Mouse (Mus musculus) lung, adult 18-20 months (tissue): ENCODE results near the gene Scrn2.
A peak's percentile ranks its signal among the peaks of the same experiment; 100 is the strongest.

Experiments used
- DNase-seq, 2 experiments: peaks; one replicate each; pipeline ENCODE4 v3.0.0; 2022; ENCODE audit warnings: mixed read lengths in 2 of 2

Gene Scrn2

DNA sequence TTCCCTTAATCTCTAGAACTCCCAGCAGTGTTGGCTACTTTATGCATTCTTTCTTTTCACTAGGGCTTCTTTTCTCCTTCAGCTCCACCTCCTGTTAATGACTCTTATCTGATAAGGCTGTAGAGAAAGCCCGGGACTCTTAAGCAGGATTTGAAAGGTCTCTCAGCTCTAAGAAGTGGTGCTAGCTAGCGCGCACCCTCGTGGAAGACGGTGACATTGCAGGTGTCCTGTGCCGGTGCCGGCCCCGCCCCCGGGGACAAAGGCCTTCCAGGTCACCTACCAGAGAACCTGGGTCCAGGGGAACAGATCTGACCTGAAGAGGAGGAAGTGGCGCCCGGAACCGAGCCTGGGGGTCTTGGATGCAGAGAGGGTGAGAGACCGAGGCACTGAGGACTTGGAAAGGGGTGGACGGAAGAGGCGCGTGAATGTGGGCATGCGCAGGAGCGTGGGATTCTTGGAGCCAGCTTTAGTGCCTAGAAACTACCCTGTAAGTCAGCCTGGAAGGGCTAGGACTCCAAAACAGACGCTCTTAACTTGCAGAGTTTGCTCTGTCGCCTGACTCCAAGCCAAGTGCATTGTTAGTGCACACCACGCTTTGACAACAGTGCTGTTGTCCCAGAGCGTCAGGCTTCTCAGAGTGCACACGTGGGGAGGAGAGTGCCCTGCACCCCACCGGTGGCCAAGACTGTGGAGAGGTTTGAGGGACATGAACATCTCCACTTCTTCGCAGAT lies at the start of gene Scrn2:
Gene Scrn2, plus strand, starts transcription at position 253 of the 732 bp plus-strand sequence.
- peak; percentile 84 to 88 for DNase-seq

DNA sequence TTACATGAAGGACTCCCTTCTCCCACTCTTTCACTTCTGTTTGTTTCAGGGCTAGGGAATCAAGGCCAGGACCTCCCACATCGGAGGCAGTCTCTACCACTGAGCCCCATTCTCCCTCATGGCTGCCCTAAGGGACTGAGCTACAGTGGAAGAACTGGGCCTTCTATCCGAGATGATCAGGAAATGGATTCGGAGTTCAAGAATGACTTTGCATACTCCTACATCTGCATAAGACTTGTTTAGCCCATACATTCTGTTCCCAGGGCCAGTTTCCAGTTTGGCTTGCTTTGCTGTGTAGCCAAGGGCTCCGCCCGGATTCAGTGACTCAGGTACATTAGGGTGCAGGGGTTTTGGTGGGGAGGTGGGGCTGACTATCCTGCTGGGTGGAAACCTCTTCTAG lies 49.7 kb upstream of the Scrn2 start:
- DNase-seq, result no peak

DNA sequence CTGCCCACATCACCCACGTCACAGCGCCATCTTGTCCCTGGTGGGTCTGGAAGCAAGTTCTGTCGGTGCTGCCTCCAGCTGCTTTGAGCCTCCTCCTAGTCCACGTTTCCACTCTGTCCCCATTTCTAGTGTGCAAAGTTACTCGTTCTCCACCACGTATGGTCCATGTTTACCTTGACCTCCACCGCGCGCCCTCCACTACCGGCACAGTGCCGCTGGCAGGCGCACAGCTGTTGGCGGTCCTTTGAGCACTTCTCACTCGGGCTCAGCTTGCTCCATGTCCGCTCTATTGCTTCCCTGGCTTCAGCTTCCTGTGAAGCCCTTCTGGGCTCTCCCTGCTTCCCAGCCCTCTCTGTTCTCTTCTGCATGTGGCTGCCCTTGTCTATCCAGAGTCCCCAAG lies 48.3 kb upstream of the Scrn2 start:
- no peak for DNase-seq

DNA sequence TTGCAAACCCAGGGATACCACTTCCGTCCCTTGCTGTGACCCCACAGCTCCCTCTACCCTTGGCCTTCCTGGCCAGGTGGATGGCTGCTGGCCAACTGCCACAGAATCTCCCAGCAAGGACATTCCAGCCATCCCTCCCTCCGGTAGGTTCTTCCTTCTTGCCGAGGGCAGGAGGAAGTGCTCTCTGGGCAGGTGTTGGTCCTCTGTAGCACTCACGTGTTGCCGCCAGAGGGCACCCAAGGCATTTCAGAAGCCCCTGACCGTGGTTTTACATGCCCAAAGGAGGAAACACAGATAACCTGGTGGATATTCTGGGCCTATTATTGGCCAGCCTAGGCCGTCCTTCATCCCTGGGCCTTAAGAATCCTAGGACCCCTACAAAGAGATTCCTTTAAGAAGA lies 47.4 kb upstream of the Scrn2 start:
- peak; percentile 81 to 82 for DNase-seq

DNA sequence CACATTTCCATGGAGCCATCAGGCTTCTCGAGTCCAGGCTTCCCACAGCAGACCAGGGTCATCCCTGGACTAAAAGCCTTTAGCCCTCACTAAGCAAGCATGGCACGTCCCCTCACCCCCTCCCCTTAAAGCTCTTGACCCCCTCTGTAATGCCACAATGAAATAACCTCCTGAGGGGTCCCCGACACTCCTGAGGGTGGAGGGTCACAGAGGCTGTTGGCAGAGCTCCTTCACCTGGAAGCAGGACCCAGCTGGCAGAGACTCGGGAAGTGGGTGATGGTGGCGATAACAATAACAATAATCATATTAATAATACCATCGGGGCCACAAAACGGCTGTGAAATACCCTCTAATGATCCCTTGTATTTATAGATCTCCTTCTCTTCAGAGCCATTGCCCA lies 46.9 kb upstream of the Scrn2 start, which contains the start of gene Sp2:
Gene Sp2, minus strand, starts transcription at position 101 of the 400 bp plus-strand sequence.
- DNase-seq, result no peak

DNA sequence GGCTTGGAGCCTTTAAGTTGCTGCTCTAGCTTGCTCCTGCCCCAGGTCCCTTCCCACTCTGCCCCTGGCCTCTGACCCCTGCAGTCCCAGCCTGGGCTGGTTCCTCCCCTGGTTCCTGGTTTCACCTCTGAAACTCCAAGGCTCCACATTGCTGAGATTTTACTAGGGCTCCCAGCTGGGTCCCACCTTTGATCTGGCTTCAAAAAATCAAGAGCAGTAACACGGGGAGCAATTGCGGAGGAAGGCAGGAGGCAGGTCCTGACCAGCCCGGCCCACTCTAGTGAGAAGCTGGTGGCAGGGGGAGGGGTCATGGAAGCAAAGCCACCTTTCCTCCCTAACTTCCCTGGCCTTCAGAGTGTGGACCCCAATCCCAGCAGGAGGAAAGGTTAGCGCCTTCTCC lies 44.8 kb upstream of the Scrn2 start:
- DNase-seq, result no peak

DNA sequence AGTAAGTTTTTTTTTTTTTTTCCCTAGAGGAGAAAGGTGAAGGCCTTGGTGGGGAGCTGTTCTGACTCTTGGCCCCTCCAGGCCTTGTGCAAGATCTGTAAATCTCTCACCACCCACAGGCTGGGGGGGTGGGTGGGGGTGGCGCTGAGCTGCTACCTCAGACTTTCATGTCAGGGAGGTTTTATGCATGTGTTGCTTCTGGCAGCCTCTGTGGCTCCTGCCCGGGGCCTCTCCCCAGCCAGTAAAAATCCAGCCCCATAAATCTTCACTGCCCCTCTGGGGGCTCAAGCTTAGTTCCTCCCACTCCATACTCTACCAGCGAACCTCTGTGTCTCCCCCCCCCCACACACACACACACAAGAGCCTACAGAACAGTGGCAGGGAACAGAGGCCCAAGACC lies 43.3 kb upstream of the Scrn2 start:
- DNase-seq, result no peak

DNA sequence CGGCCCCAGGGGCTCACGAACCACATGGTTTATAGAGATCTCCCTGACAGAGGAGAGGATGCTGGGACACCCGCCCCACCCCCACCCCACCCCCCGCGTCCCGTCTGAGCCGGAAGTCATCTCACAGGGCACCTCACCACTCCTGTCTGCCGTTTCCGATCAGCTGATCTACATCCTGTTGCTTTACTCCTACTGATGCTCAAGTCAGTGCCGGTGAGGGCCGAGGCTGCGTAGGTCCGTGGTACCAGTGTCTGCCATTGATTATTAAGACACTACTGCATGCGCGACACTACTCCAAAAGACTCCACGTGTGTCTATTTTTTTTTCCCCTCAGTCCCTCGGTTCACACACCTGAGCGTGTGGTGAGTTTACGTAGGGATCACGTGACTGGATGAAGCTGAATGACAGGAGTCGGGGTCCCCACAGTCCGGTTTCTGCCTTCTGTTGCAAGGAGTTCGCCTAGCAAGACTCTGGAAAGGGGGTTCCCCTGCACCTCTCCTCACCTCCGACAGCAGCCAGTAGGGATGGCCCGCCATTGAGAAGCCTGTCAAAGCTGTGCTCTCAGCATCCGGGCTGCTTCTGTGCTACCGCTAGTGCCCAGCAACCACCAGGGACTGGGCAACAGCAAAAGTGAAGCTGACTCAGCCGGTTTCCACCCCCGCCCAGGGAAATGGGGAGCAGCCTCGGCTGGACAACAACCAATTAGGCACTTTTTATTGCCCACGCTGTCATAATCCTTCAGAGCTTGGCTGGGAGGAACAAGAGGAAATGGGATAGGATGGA lies 41.7 kb upstream of the Scrn2 start:
- DNase-seq, result no peak

GRCm38 (mm10) chr11:96991501-96991900 lies 38.2 kb upstream of the Scrn2 start:
- no peak for DNase-seq

DNA sequence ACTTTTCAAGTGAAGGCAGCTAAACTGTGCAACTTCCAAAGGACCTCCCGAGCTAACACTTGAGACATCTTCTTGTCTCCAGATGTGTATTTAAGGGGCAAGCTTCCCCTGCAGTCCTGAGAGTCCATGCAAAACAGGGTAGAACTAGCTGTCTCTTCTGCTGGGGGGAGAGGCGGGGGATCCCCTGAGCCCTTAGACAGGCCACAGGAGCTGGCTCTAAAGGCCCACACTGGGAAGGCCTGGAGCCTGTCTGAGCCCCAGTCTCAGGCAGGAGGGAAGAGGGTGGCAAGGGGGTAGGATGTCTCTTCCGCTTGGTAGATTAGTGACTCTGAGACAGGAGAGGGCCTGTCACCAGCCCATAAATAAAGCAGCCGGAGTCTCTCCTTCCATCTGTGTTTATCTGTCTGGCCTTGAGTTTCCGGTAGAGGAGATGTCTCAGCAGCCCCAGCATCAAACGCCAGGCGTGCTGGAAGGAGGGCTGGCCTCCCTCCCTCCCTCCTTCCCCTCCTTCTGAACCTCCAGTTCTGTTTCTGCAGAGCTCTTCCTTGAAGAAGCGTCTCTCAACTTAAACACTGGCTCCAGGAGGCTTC lies 36.9 kb upstream of the Scrn2 start:
- DNase-seq, result no peak

DNA sequence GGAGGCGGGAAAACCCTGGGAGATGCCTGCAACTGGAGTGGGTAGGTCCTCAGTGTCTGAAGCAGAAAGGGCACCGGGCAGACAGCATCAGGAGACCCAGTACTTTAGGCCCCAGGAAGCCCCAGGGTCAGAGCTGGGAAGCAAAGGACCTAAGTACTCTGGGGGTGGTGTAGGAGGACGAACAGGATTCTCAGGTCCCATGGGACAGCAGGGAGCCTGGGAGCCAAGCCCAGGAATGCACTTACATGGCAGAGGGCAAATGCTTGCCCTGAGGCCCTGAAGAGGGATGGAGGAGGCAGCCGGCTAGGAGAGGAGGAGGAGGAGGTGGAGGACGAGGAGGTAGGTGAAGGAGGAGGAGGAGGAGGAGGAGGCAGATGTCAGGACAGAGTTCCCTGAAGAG lies 34.7 kb upstream of the Scrn2 start:
- no peak for DNase-seq

- DNase-seq, result no peak
Measured at GRCm38 (mm10) chr11:96995836-96996772, 33.6 kb upstream of the Scrn2 start.

GRCm38 (mm10) chr11:96996773-96997379 lies 32.9 kb upstream of the Scrn2 start:
- no peak for DNase-seq

DNA sequence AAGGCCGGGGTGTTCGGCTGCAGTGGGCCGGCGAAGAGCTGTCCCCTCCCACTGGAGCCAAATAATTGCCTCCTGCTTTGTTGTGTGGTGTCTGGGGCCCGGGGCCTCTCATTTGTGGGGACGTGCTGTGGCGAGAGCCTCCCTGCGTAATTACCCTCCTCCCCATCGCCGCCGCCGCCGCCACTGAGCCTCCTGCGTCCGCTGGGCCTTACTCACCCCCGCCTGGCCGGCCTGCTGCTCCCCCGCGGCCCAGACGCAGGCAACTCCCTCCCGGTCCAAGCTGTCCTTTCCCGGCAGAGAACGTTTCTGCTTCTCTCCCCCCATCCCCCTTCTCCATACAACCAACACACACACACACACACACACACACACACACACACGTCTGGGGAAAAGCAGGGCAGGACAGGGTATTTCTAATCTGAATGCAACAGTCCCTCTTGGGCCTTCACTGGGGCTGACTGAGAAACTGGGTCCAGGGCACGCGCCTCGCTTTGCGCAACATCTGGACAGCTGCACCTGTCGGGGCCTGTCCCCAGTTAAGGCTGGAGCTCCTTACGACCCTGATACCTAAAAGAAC lies 32.3 kb upstream of the Scrn2 start:
- no peak for DNase-seq

DNA sequence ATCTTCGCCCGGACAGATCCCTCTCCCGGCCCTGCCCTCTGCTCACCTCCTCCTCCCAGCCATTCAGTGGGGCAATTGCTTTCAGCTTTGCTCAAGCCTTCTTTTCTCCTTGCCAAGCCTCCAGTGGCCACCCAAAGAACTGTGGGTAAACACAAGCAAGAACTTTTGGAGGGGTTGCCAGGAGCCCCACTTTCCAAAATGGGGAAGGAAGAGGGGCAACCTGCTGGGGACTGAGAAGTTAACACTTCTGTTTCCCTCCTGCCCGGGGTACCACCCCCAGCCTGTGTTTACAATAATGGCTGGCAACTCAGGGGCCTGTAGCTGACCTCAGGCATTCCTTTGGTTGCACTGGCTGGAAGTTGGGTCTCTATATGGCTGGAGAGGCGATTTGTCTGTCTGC lies 26.6 kb upstream of the Scrn2 start:
- no peak for DNase-seq

DNA sequence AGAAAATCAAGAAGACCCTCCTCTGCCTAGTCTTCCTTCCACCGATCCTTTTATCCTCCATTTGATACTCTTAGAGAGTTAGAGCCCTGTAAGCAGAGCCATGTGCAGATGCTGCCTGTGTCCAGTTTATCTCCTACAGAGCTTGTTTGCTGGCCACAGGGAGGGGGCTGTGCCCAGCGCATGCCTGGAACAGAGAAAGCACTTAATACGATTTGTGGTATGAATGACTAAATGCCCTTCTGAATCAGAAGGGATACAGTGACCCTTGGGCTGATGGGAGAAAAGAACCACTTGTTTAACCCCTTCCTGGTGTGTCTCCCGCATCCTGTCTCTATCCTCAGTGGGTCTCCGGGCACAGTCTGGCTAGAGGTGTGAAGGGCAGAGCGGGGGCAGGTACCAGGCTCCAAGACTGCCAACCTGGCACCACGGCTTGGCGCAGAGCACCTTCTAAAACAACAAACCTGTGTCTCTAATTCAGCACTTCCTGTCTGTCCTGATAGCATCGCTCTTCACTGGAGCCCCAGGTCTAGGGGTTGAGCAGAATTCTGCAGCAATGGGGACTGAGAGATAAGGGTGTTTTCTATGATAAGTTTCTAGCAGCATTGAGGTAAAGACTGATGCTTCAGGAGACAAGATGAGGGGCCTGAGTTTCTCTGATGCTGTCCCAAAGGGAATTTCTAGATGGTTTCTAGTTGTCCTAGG lies 22.5 kb upstream of the Scrn2 start:
- DNase-seq, result no peak

DNA sequence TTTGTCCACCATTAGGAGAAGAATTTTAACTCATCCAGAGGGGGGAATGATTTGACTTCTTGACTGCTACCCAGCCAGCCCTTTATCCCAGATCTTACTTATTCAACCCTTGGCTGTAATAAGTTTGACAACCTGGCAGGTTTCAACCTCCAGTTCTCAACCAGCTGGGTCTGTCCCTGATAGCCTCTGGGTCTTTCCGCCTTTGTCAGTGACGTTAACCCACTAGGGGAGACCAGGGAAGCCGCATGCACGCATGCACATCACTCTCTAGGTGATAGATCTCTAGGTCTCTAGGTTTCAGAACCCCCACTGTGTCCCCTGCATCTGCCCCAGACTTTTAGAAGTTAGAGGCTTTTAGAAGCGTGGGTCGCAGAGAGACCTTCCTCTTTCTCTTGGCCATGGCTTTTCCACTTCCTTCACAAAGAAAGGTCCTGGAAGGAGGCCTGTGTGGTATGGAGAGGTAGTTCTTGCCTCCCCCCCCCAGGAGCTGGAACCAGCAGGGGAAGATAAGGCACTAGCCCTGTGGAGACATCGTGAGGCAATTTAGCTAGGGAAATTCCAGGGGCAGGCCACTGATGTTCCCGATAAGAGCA lies 20.4 kb upstream of the Scrn2 start:
- DNase-seq, result no peak

DNA sequence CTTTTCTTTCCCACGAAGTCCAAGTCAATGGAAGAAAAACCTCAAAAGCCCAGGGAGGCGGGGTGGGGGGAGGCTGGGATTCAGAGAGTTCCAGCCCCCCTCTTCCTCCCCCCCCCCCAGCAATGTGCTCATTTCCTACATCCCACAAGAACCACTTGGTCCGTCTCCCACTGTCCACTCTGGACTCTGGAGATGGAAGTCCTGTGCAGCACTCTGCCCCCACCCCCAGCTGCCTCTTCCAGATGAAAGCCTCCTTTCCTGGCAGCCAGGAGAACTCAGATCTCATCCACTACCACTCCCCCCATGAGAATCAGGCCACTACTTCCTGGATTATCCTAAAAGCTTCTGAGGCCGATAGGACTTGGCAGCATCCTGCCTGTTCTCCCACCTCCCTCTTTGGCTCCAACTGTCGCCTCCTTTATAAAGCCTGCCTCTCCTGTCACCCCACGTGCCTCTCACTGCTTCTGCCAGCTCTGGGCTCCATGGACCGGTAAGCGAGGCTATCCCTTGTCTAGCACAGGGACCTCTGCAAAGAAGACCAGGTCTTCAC lies 16.5 kb upstream of the Scrn2 start, which contains the start of gene Sp6:
Gene Sp6, plus strand, starts transcription at position 274 of the 550 bp plus-strand sequence.
- no peak for DNase-seq

DNA sequence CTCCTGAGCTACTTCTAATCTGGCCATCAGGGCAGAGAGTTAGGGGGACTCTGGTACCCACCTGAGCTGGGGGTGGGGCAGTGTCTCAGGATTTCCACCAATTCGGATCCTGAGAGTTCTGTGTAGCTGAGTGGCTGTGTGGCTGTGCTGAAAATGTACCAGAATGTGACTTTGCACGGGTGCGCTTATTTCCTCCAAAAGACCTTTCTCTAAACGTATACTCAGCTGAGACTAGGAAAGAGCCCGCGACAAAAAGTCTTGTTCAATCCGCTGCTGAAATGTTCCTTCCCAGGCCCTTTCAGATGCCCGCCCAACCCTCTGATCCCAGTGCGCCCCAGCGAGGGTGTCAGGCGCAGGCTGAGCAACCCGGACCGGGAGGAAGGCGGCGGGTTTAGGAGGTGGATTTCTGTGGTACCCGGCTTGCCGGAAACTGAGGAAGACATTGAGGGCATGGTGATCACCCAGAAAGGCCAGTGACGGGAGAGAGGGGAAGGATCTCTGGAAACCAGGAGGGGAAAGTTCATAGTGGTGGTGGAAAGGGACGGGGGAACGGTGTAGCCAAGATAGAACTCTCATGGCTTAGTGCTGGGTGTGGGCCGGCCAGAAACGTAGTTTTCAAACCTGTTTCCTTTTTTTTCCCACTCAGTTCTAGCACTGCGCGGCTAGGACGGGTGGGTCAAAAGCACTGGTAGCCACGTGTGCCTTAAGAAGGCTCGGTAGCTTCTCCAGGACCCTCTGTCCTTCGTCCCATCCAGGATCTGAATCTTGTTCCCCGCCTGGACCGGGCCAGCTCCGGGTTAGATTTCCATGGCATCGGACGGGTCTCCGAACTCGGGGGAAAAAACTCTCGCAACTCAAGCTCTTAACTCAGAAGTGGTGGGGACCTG lies 11.8 kb upstream of the Scrn2 start:
- no peak for DNase-seq
